Mouse (Mus musculus): ENCODE data around the gene Utp11.

DNA sequence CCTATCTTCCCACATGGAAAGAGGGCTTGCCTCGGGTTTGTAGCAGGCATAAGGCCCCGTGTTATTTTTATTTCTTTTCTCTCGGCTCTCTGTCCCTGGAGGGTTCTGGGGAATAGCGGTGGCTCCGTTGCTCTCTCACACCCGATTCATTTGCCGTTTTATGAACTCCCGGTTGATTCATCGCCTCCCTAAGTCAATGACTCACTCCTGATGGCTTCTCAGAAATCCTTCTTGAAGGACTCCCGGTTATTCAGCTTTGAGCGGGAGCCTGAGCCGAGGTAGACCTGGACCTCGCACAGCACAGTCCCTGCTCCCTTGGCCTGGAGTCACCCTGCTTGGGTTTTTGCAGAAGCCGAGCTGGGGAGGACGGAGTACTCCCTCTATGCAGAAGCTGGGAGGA lies 28.8 kb downstream of the Utp11 start:
- TF ChIP-seq CTCF (IDR thresholded peaks at IDR 0.05; ENCODE audit: borderline replicate concordance, insufficient read depth, low read length): no peak
- TF ChIP-seq POLR2A (IDR thresholded peaks at IDR 0.05; ENCODE audit: low read depth, low read length): no peak
